ENCODE assay signal across 24 mouse cellular contexts in the genomic region with DNA sequence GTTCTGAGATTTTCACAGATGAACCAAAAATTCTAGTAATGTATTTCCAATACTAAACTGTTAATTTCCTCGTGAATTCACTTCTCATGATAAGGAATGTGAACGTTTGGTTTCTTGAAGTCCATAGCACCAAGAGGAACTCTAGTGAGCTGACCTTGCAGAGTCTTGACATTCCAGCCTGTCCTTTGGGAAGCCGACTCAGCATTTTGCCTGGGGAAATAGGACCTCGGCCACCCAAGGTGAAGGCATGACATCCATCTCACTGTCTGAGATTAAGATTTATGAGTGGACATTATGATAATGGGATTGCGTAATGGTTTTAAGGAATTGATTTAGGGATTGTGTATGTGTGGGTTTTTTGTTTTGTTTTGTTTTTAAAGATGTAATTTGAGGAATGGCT. TPM values are rescaled to one million over a fixed set of nuclear protein-coding genes. Genes with fewer than 3 reads are reported as not detected.
DNase-seq lines count a peak whose midpoint lies in the region; ATAC-seq lines count a peak whose summit lies in the region.
"Had no signal": no experiment of that assay in that cellular context is flagged by ENCODE, and none has a peak within 500 bp of the region (broad histone marks: within the 10 kb centered on the region; RNA-seq: fewer than 3 reads in every experiment).

No protein-coding gene starts in this region.

- 84% methylated on average over 5 of the region's 5 CpGs for WGBS in midbrain, embryonic 11.5 days
- 81% methylated on average over 5 of the region's 5 CpGs for WGBS in midbrain, embryonic 10.5 days

- no peaks in the 10 kb centered on the region for H3K4me1 ChIP-seq in midbrain, embryonic 11.5 days (ENCODE audit: control insufficient read depth, insufficient read depth, low read length)
- H3K4me1 ChIP-seq in midbrain, embryonic 10.5 days = no peaks in the 10 kb centered on the region
- H3K4me1 ChIP-seq: embryonic facial prominence, embryonic 12.5 days; embryonic facial prominence, embryonic 15.5 days; heart, embryonic 10.5 days; heart, embryonic 13.5 days; hindbrain, embryonic 12.5 days; hindbrain, embryonic 15.5 days had no signal

- no peak overlapping the region for H3K4me3 ChIP-seq in midbrain, embryonic 11.5 days (ENCODE audit: low read depth, low read length)
- H3K4me3 ChIP-seq in midbrain, embryonic 10.5 days = no peak overlapping the region
- H3K4me3 ChIP-seq: embryonic facial prominence, embryonic 12.5 days; embryonic facial prominence, embryonic 15.5 days; heart, adult 2 months; heart, embryonic 10.5 days; heart, embryonic 13.5 days; hindbrain, embryonic 12.5 days; hindbrain, embryonic 15.5 days had no signal

- H3K36me3 ChIP-seq in midbrain, embryonic 11.5 days (ENCODE audit: control insufficient read depth, insufficient read depth, low read length) = no peaks in the 10 kb centered on the region
- H3K36me3 ChIP-seq in midbrain, embryonic 10.5 days = no peaks in the 10 kb centered on the region
- H3K36me3 ChIP-seq: embryonic facial prominence, embryonic 12.5 days; embryonic facial prominence, embryonic 15.5 days; heart, embryonic 10.5 days; heart, embryonic 13.5 days; hindbrain, embryonic 12.5 days had no signal

- no peak overlapping the region for H3K9ac ChIP-seq in midbrain, embryonic 11.5 days (ENCODE audit: low read length)
- H3K9ac ChIP-seq: embryonic facial prominence, embryonic 12.5 days; embryonic facial prominence, embryonic 15.5 days; heart, embryonic 13.5 days; hindbrain, embryonic 12.5 days; hindbrain, embryonic 15.5 days had no signal

- no peaks in the 10 kb centered on the region for H3K27me3 ChIP-seq in midbrain, embryonic 11.5 days (ENCODE audit: control insufficient read depth, insufficient read depth, low read length)
- H3K27me3 ChIP-seq in midbrain, embryonic 10.5 days (ENCODE audit: low read depth, poor library complexity, severe bottlenecking) = no peaks in the 10 kb centered on the region
- H3K27me3 ChIP-seq: embryonic facial prominence, embryonic 12.5 days; embryonic facial prominence, embryonic 15.5 days; heart, embryonic 13.5 days; hindbrain, embryonic 12.5 days; hindbrain, embryonic 15.5 days; Patski had no signal

- no peak overlapping the region for H3K27ac ChIP-seq in midbrain, embryonic 11.5 days (ENCODE audit: low read depth, low read length)
- H3K27ac ChIP-seq in midbrain, embryonic 10.5 days (replicated peaks) = no peak overlapping the region
- H3K27ac ChIP-seq: embryonic facial prominence, embryonic 12.5 days; embryonic facial prominence, embryonic 15.5 days; heart, adult 2 months; heart, embryonic 10.5 days; heart, embryonic 13.5 days; hindbrain, embryonic 12.5 days; hindbrain, embryonic 15.5 days had no signal

- peak; percentile 30 for DNase-seq in embryo, embryonic 10 days (ENCODE audit: low spot score)
- no peak for DNase-seq in embryo, embryonic 9.5 days (ENCODE audit: extremely low spot score)
- peak; percentile 69 for DNase-seq in midbrain, embryonic 11.5 days (ENCODE audit: low spot score, missing footprints)
- no peak for DNase-seq in midbrain, embryonic 10.5 days (ENCODE audit: low spot score)
- DNase-seq in mesoderm, embryonic 11.5 days (ENCODE audit: low read depth, low spot score) = peak; percentile 41
- DNase-seq in adipocyte (ENCODE audit: low spot score) = no peak
- DNase-seq: adrenal gland, adult 8-10 months; adrenal gland, postnatal 25 days; B cell, adult 2 months; cerebellum, adult 18-20 months; cerebellum, adult 9-10 months; cerebellum, postnatal 14 days; gastrocnemius, postnatal 25 days; heart, adult 2 months; kidney, adult 2 months had no signal

- ATAC-seq in midbrain, embryonic 11.5 days (ENCODE audit: low FRiP score) = no peak
- ATAC-seq: forebrain, embryonic 14.5 days; intestine, postnatal 0 days; Patski had no signal

- H3K9me3 ChIP-seq in midbrain, embryonic 11.5 days (ENCODE audit: control insufficient read depth, low read length) = no peaks in the 10 kb centered on the region
- no peaks in the 10 kb centered on the region for H3K9me3 ChIP-seq in midbrain, embryonic 10.5 days (replicated peaks)
- H3K9me3 ChIP-seq: embryonic facial prominence, embryonic 12.5 days; embryonic facial prominence, embryonic 15.5 days; heart, embryonic 10.5 days; heart, embryonic 13.5 days; hindbrain, embryonic 12.5 days; hindbrain, embryonic 15.5 days had no signal

- H3K4me2 ChIP-seq in midbrain, embryonic 11.5 days = no peak overlapping the region
- H3K4me2 ChIP-seq: embryonic facial prominence, embryonic 12.5 days; embryonic facial prominence, embryonic 15.5 days; heart, embryonic 13.5 days; hindbrain, embryonic 12.5 days; hindbrain, embryonic 15.5 days had no signal

RNA-seq across cellular contexts. Expression of gene Leprot, which starts 6.9 kb away (rescaled TPM):
- 73.7 and 80.0 TPM in 2 replicates for polyA plus RNA-seq in midbrain, embryonic 11.5 days (2014; fragmentation: Nextera tagmentation; extraction: Ambion mirVana)
- polyA plus RNA-seq in midbrain, embryonic 10.5 days (2016; fragmentation: Nextera tagmentation; extraction: Ambion mirVana) = 65.6 and 73.6 TPM in 2 replicates

Comparison
In these comparisons a context has a peak if more than half of its experiments do, and no peak if none do; other contexts are left out.
1. DNase-seq: peak in embryo, embryonic 10 days (single experiment), midbrain, embryonic 11.5 days (single experiment) and mesoderm, embryonic 11.5 days (single experiment); none in embryo, embryonic 9.5 days (single experiment), midbrain, embryonic 10.5 days (single experiment) and adipocyte (single experiment).